Mouse (Mus musculus): ENCODE data around the gene Ctdspl.

DNA sequence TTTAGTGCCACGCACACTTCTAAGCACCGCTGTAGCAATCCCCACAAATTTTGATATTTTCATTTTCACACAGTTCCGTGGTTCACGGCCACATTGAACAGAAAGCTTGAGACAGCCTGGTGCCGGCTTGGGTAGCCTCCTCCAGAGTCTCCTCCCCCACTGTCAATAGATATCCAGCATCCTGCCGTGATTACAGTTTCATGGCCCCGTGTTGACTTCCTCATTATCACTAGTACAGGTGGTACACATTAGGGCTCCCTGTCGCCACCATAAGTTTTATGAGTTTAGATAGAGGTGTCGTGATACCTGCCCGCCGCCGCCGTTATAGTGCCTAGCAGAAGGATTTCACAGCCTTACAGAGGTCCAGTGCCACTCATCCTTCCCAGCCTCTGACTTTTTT lies 8.8 kb downstream of the Ctdspl start:
- TF ChIP-seq POLR2A (IDR thresholded peaks at IDR 0.05; ENCODE audit: borderline replicate concordance, low read depth, low read length) (no peak), CTCF (IDR thresholded peaks at IDR 0.05; ENCODE audit: low read depth, low read length) (no peak)
